Mouse (Mus musculus): ENCODE measurements at regions not wholly inside any gene's neighbourhood (a gene's known extent, or its start where the extent isn't known, plus 50 kb on each side); places are given as distances from the start of the nearest gene placed in this dataset.

DNA sequence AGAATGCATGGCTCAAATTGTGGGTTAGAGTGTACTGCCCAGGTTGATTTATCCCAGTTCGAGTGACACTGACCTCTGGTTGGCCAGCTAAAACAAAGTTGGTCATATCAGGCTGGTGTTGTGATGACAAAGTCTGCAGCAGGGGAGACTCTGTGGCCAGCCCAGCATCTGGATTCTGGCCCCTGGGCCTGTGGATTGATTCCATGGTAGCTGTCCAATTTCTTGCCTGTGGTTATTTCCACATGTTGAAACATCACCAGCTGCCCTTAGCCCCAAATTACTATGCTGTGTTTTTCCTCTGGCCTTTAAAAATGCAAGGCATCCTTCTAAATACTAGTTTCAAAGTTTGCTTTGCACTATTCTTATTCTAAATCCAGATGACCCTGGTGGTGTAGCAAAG is 346.8 kb upstream of the Gm21798 start:
- 88% methylated on average over 1 of the region's 1 CpGs for WGBS (ENCODE audit: insufficient replicate concordance)
- DNase-seq (no peak), ATAC-seq (no peak)
- Histone ChIP-seq H3K9me3 (ENCODE audit: low read length) (no peaks in the 10 kb centered on the region), H3K36me3 (replicated peaks; ENCODE audit: insufficient read depth, low read length) (no peaks in the 10 kb centered on the region), H3K9ac (replicated peaks) (no peak overlapping the region), H3K4me3 (ENCODE audit: low read depth, low read length) (no peak overlapping the region), H3K4me1 (ENCODE audit: insufficient read depth) (no peaks in the 10 kb centered on the region), H3K27me3 (ENCODE audit: insufficient read depth, low read length) (no peaks in the 10 kb centered on the region), H3K27ac (ENCODE audit: low read depth) (no peak overlapping the region), H3K4me2 (ENCODE audit: low read depth, low read length) (no peak overlapping the region)
- TF ChIP-seq EP300 (IDR thresholded peaks at IDR 0.05; ENCODE audit: low read depth): no peak
- TF ChIP-seq CTCF (IDR thresholded peaks at IDR 0.05; ENCODE audit: low read depth): no peak

DNA sequence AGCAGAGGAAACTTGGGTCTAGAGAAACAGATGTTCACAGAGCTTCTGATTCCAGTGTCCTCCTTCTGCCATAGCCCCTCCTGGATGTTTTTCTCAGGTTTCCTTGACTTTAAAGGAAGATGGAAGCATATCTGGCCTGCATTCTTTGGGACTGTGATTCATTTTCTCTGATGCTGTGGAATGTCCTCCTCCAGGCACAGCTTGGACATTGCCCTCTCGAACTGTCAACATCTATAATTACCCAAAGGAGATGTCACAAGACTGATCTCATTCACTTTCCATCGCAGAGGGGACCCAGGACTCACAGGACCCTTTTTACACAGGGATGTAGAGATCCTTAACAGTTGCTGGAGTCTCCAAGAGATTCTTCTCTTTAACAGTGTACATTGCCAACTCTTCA is 345.9 kb upstream of the Gm21798 start:
- DNase-seq (no peak), ATAC-seq (no peak)
- no peaks in the 10 kb centered on the region for H3K36me3 ChIP-seq (replicated peaks; ENCODE audit: insufficient read depth, low read length)
- no peak overlapping the region for H3K9ac ChIP-seq (replicated peaks)
- H3K4me3 ChIP-seq (ENCODE audit: low read depth, low read length): no peak overlapping the region
- WGBS (ENCODE audit: insufficient replicate concordance): 59% methylated on average over 2 of the region's 2 CpGs
- H3K27me3 ChIP-seq (ENCODE audit: insufficient read depth, low read length): no peaks in the 10 kb centered on the region
- no peaks in the 10 kb centered on the region for H3K4me1 ChIP-seq (ENCODE audit: insufficient read depth)
- no peaks in the 10 kb centered on the region for H3K9me3 ChIP-seq (ENCODE audit: low read length)
- TF ChIP-seq EP300 (IDR thresholded peaks at IDR 0.05; ENCODE audit: low read depth): no peak
- no peak overlapping the region for H3K4me2 ChIP-seq (ENCODE audit: low read depth, low read length)
- no peak overlapping the region for H3K27ac ChIP-seq (ENCODE audit: low read depth)

GRCm38 (mm10) chr15:64474236-64474635 is 343.3 kb upstream of the Gm21798 start:
- Histone ChIP-seq H3K9me3 (ENCODE audit: low read length) (no peaks in the 10 kb centered on the region), H3K4me3 (ENCODE audit: low read depth, low read length) (no peak overlapping the region), H3K36me3 (replicated peaks; ENCODE audit: insufficient read depth, low read length) (no peaks in the 10 kb centered on the region), H3K4me1 (ENCODE audit: insufficient read depth) (no peaks in the 10 kb centered on the region), H3K9ac (replicated peaks) (no peak overlapping the region), H3K4me2 (ENCODE audit: low read depth, low read length) (no peak overlapping the region), H3K27me3 (ENCODE audit: insufficient read depth, low read length) (no peaks in the 10 kb centered on the region), H3K27ac (ENCODE audit: low read depth) (no peak overlapping the region)
- TF ChIP-seq EP300 (IDR thresholded peaks at IDR 0.05; ENCODE audit: low read depth): no peak
- no peak for TF ChIP-seq CTCF (IDR thresholded peaks at IDR 0.05; ENCODE audit: low read depth)
- 79% methylated on average over 1 of the region's 1 CpGs for WGBS (ENCODE audit: insufficient replicate concordance)
- ATAC-seq: no peak
- no peak for DNase-seq

GRCm38 (mm10) chr15:64477131-64477530 is 340.4 kb upstream of the Gm21798 start:
- Histone ChIP-seq H3K27me3 (ENCODE audit: insufficient read depth, low read length) (no peaks in the 10 kb centered on the region), H3K4me2 (ENCODE audit: low read depth, low read length) (no peak overlapping the region), H3K36me3 (replicated peaks; ENCODE audit: insufficient read depth, low read length) (no peaks in the 10 kb centered on the region), H3K4me3 (ENCODE audit: low read depth, low read length) (no peak overlapping the region), H3K4me1 (ENCODE audit: insufficient read depth) (no peaks in the 10 kb centered on the region), H3K9ac (replicated peaks) (no peak overlapping the region), H3K27ac (ENCODE audit: low read depth) (no peak overlapping the region), H3K9me3 (ENCODE audit: low read length) (no peaks in the 10 kb centered on the region)
- no peak for TF ChIP-seq EP300 (IDR thresholded peaks at IDR 0.05; ENCODE audit: low read depth)
- WGBS (ENCODE audit: insufficient replicate concordance): 73% methylated on average over 5 of the region's 5 CpGs
- no peak for DNase-seq
- ATAC-seq: no peak

DNA sequence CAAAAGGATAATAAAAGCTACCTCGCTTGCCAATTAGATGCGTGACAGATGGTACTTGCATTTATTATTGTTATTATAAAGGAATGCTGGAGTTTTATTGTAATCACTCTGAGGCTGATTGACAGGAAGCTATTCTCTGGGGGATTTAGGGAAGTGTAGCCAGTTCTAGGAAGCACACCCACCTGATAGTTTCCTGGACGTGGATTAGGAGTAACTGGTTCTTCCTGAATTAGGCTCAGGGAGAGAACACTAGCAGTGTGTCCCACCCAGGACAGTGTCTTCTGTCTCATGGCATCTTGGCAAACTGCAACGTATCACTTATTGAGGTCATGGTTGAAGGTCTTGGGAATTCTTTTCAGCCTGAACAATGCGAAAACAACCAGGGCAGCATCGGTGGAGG is 336.9 kb upstream of the Gm21798 start:
- Histone ChIP-seq H3K27me3 (ENCODE audit: insufficient read depth, low read length) (no peaks in the 10 kb centered on the region), H3K36me3 (replicated peaks; ENCODE audit: insufficient read depth, low read length) (no peaks in the 10 kb centered on the region), H3K4me3 (ENCODE audit: low read depth, low read length) (no peak overlapping the region), H3K27ac (ENCODE audit: low read depth) (no peak overlapping the region), H3K9me3 (ENCODE audit: low read length) (no peaks in the 10 kb centered on the region), H3K4me1 (ENCODE audit: insufficient read depth) (no peaks in the 10 kb centered on the region), H3K4me2 (ENCODE audit: low read depth, low read length) (no peak overlapping the region), H3K9ac (replicated peaks) (no peak overlapping the region)
- 68% methylated on average over 6 of the region's 6 CpGs for WGBS (ENCODE audit: insufficient replicate concordance)
- no peak for ATAC-seq
- no peak for TF ChIP-seq EP300 (IDR thresholded peaks at IDR 0.05; ENCODE audit: low read depth)
- TF ChIP-seq CTCF (IDR thresholded peaks at IDR 0.05; ENCODE audit: low read depth): no peak
- DNase-seq: no peak

DNA sequence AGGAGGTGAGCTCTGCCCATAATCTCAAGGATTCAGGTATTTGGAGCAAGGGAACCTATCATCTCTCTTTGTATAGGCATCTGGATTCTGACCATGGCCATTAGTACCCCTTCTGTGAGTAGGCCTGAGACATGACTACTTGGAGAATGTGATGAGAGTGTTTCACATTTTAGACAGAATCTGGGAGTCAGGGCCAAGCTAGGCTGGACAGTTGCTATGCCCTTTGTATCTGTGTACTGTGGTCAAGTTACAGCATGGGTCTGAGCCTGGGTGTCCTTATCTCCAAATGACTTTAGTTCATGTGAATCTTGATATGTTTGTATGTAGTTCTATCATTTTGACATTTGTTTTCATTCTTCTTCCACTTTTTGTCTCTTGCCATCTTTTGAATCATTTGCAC is 336.3 kb upstream of the Gm21798 start:
- H3K36me3 ChIP-seq (replicated peaks; ENCODE audit: insufficient read depth, low read length): no peaks in the 10 kb centered on the region
- no peak overlapping the region for H3K27ac ChIP-seq (ENCODE audit: low read depth)
- TF ChIP-seq EP300 (IDR thresholded peaks at IDR 0.05; ENCODE audit: low read depth) (no peak), CTCF (IDR thresholded peaks at IDR 0.05; ENCODE audit: low read depth) (no peak)
- no peaks in the 10 kb centered on the region for H3K4me1 ChIP-seq (ENCODE audit: insufficient read depth)
- H3K27me3 ChIP-seq (ENCODE audit: insufficient read depth, low read length): no peaks in the 10 kb centered on the region
- no peak for ATAC-seq
- no peak overlapping the region for H3K9ac ChIP-seq (replicated peaks)
- DNase-seq: no peak
- no peak overlapping the region for H3K4me3 ChIP-seq (ENCODE audit: low read depth, low read length)
- no peak overlapping the region for H3K4me2 ChIP-seq (ENCODE audit: low read depth, low read length)
- no peaks in the 10 kb centered on the region for H3K9me3 ChIP-seq (ENCODE audit: low read length)

- DNase-seq: no peak
- 72% methylated on average over 5 of the region's 5 CpGs for WGBS (ENCODE audit: insufficient replicate concordance)
These were observed 334.5 kb upstream of the Gm21798 start for GRCm38 (mm10) chr15:64482960-64483359.

More at GRCm38 (mm10) chr15:64482960-64483359, 334.5 kb upstream of the Gm21798 start:
- H3K27ac ChIP-seq (ENCODE audit: low read depth): no peak overlapping the region
- H3K4me2 ChIP-seq (ENCODE audit: low read depth, low read length): no peak overlapping the region
- no peak overlapping the region for H3K9ac ChIP-seq (replicated peaks)
- H3K4me1 ChIP-seq (ENCODE audit: insufficient read depth): no peaks in the 10 kb centered on the region
- no peaks in the 10 kb centered on the region for H3K27me3 ChIP-seq (ENCODE audit: insufficient read depth, low read length)
- ATAC-seq: no peak
- no peaks in the 10 kb centered on the region for H3K9me3 ChIP-seq (ENCODE audit: low read length)
- TF ChIP-seq EP300 (IDR thresholded peaks at IDR 0.05; ENCODE audit: low read depth) (no peak), CTCF (IDR thresholded peaks at IDR 0.05; ENCODE audit: low read depth) (no peak)
- no peaks in the 10 kb centered on the region for H3K36me3 ChIP-seq (replicated peaks; ENCODE audit: insufficient read depth, low read length)
- no peak overlapping the region for H3K4me3 ChIP-seq (ENCODE audit: low read depth, low read length)
